Mouse (Mus musculus) midbrain, embryonic 14.5 days (tissue): ENCODE results near the gene Ppp2r5c. TPM values are rescaled to one million over a fixed set of nuclear protein-coding genes. Genes with fewer than 3 reads are reported as not detected.

ENCODE experiments used
- polyA plus RNA-seq: library from polyadenylated mRNA; unstranded; fragments of >200 nt; fragmentation: Nextera tagmentation; extraction: Ambion mirVana; gene quantifications from 2 replicates; pipeline ENCODE4 v1.2.1, GENCODE M21; 2014

Ppp2r5c gene
- polyA plus RNA-seq, 1 experiment from 2014 or later = 158 TPM

Other genes with a start within 250 kb of the Ppp2r5c start
- gene Dio3, start 168.1 kb upstream of the Ppp2r5c start, polyA plus RNA-seq = 0.30 and 1.5 TPM in 2 replicates
- 122 and 129 TPM in 2 replicates for gene Dync1h1, start 154.3 kb downstream of the Ppp2r5c start, polyA plus RNA-seq
- 0.70 TPM in 1 of 2 replicates, not detected in the other for gene 1700001K19Rik, start 235.5 kb downstream of the Ppp2r5c start, polyA plus RNA-seq